Mouse (Mus musculus): ENCODE measurements around the gene Kera. TPM values are rescaled to one million over a fixed set of nuclear protein-coding genes. Genes with fewer than 3 reads are reported as not detected.

The Kera gene
- polyA plus RNA-seq (2015; fragmentation: Nextera tagmentation; extraction: Ambion mirVana), result 0.32 and 0.35 TPM in 2 replicates

- Histone ChIP-seq H3K27ac (ENCODE audit: low read length) (no peak within 1 kb of the TSS), H3K36me3 (ENCODE audit: insufficient read depth, low read length) (no peaks in the 10 kb centered on the region), H3K27me3 (ENCODE audit: insufficient read depth, low read length) (no peaks in the 10 kb centered on the region), H3K9ac (replicated peaks; ENCODE audit: low read length) (no peak within 1 kb of the TSS), H3K4me1 (ENCODE audit: insufficient read depth, low read length) (no peaks in the 10 kb centered on the region), H3K9me3 (ENCODE audit: low read length) (no peaks in the 10 kb centered on the region), H3K4me3 (ENCODE audit: low read length) (no peak within 1 kb of the TSS), H3K4me2 (replicated peaks; ENCODE audit: low read depth, low read length) (no peak within 1 kb of the TSS)
- no peak for ATAC-seq (ENCODE audit: low FRiP score, low TSS enrichment)
- WGBS, result 74% methylated on average over 2 of the region's 2 CpGs
Measured at GRCm38 (mm10) chr10:97606579-97606978, at the start of gene Kera. Gene Kera (plus strand): TSS chr10:97606879.

GRCm38 (mm10) chr10:97564957-97565856 lies 41.5 kb upstream of the Kera start, which contains the start of gene Lum:
Gene Lum (plus strand): TSS chr10:97565128.
- peak within 1 kb of the TSS; percentile 40 for H3K4me2 ChIP-seq (replicated peaks; ENCODE audit: low read depth, low read length)
- peak; percentile 67 for ATAC-seq (ENCODE audit: low FRiP score, low TSS enrichment)
- no peaks in the 10 kb centered on the region for H3K27me3 ChIP-seq (ENCODE audit: insufficient read depth, low read length)
- peak within 1 kb of the TSS; percentile 6 for H3K4me3 ChIP-seq (ENCODE audit: low read length)
- no peaks in the 10 kb centered on the region for H3K9me3 ChIP-seq (ENCODE audit: low read length)
- WGBS, result 29% methylated on average over 10 of the region's 10 CpGs
- H3K27ac ChIP-seq (ENCODE audit: low read length), result peak within 1 kb of the TSS; percentile 56; the same call in 1 of the 2 replicates
- H3K4me1 ChIP-seq (ENCODE audit: insufficient read depth, low read length), result peaks cover 9% of the 10 kb centered on the region
- peak within 1 kb of the TSS; percentile 39; the same call in 1 of the 2 replicates for H3K9ac ChIP-seq (replicated peaks; ENCODE audit: low read length)
- no peaks in the 10 kb centered on the region for H3K36me3 ChIP-seq (ENCODE audit: insufficient read depth, low read length)

DNA sequence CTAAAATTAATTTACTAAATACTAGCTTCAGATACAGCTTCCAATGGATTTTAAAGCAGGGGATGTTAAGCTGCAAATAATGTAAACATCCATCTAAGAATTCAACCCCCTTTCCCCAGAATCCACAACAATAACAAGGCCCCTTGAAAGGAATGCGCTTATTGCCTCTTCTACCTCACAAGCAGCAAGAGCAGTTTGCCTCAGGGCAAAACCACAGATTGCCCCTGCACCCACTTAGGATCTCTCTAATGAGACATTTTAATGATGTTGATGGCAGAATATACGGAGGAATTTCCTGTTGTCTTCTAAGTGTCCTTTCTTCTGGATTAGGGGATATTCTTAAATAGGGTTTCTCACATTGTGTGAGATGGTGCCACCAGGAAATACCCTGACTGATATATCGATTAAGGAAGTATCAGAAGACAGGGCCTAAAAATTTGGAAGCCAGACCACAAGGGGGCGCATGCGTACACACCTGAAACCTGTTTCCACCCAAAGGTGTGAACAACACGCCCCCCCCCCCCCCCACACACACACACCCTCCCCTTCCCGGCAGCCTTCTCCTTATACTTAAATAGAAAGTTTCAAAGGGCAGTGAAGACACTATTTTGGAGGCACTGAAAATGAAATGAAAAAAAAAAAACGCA lies 39.1 kb upstream of the Kera start:
- H3K9me3 ChIP-seq (ENCODE audit: low read length), result no peaks in the 10 kb centered on the region
- no peaks in the 10 kb centered on the region for H3K36me3 ChIP-seq (ENCODE audit: insufficient read depth, low read length)
- H3K27me3 ChIP-seq (ENCODE audit: insufficient read depth, low read length), result no peaks in the 10 kb centered on the region
- no peak for ATAC-seq (ENCODE audit: low FRiP score, low TSS enrichment)
- no peak overlapping the region for H3K4me2 ChIP-seq (replicated peaks; ENCODE audit: low read depth, low read length)
- 66% methylated on average over 8 of the region's 8 CpGs for WGBS
- peaks cover 9% of the 10 kb centered on the region for H3K4me1 ChIP-seq (ENCODE audit: insufficient read depth, low read length)
- no peak overlapping the region for H3K9ac ChIP-seq (replicated peaks; ENCODE audit: low read length)
- no peak overlapping the region for H3K4me3 ChIP-seq (ENCODE audit: low read length)
- H3K27ac ChIP-seq (ENCODE audit: low read length), result 0 out of 2 replicates have a peak overlapping the region, but pooled peaks have one; percentile 14

DNA sequence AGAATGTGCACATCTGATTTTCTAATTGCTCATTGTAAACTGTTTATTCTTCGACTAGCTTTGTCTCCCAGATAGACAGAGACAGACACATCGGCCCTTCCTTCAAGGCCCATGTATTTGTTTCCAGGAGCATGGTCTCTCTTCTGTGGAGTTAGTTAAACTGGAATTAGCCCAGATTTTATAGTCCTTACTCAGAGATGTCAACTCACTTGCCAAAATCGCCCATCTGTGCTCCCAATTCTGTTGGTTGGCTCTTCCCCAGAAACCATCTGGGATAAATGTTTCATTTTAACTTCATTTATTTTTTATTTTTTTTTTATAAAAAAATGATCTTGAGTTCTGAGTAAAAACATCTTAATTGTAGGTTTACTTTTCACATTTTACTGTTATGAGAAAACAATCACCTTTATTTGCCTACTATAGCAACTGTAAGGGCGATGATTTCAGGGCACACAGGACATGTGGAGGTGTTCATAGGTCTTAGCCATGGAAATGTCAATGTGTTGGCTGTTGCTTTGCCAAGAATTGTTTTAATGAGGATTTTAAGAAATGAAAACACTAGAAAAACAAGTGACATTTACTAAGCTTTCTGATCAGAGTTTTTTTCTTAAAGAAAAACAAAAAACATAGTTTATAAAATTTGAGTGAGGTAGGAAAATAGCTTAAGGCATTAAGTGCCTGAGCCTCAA lies 24.0 kb upstream of the Kera start:
- no peak for ATAC-seq (ENCODE audit: low FRiP score, low TSS enrichment)
- Histone ChIP-seq H3K4me3 (ENCODE audit: low read length) (no peak overlapping the region), H3K27me3 (ENCODE audit: insufficient read depth, low read length) (no peaks in the 10 kb centered on the region), H3K36me3 (ENCODE audit: insufficient read depth, low read length) (no peaks in the 10 kb centered on the region), H3K27ac (ENCODE audit: low read length) (no peak overlapping the region), H3K9me3 (ENCODE audit: low read length) (no peaks in the 10 kb centered on the region), H3K4me1 (ENCODE audit: insufficient read depth, low read length) (0 out of 2 replicates have a peak, but pooled peaks cover 3% of the 10 kb centered on the region), H3K4me2 (replicated peaks; ENCODE audit: low read depth, low read length) (no peak overlapping the region), H3K9ac (replicated peaks; ENCODE audit: low read length) (no peak overlapping the region)
- WGBS, result 88% methylated on average over 4 of the region's 4 CpGs

DNA sequence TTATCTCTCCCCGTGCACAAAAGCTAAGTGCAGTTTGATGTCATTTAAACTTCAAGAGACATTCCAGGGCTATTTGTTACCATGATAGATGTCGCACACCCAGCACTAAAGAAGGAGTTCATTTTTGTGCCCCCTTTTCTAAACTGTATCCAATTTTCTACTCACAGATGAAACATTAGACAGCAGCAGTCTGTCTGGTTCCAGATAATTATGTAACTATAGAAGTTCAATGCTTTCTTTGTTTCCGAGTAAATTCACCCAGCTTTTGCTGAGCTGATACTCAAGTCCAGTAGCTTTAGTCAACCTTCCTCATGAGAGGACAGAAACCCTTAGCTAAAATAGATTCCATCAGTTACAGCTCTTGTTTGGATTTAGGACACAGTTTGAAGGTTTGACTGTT lies 22.5 kb upstream of the Kera start:
- H3K4me2 ChIP-seq (replicated peaks; ENCODE audit: low read depth, low read length), result no peak overlapping the region
- H3K4me3 ChIP-seq (ENCODE audit: low read length), result no peak overlapping the region
- 0 out of 2 replicates have a peak, but pooled peaks cover 3% of the 10 kb centered on the region for H3K4me1 ChIP-seq (ENCODE audit: insufficient read depth, low read length)
- ATAC-seq (ENCODE audit: low FRiP score, low TSS enrichment), result no peak
- no peak overlapping the region for H3K9ac ChIP-seq (replicated peaks; ENCODE audit: low read length)
- H3K9me3 ChIP-seq (ENCODE audit: low read length), result no peaks in the 10 kb centered on the region
- H3K36me3 ChIP-seq (ENCODE audit: insufficient read depth, low read length), result no peaks in the 10 kb centered on the region
- H3K27ac ChIP-seq (ENCODE audit: low read length), result no peak overlapping the region
- WGBS, result 48% methylated on average over 3 of the region's 3 CpGs
- no peaks in the 10 kb centered on the region for H3K27me3 ChIP-seq (ENCODE audit: insufficient read depth, low read length)

DNA sequence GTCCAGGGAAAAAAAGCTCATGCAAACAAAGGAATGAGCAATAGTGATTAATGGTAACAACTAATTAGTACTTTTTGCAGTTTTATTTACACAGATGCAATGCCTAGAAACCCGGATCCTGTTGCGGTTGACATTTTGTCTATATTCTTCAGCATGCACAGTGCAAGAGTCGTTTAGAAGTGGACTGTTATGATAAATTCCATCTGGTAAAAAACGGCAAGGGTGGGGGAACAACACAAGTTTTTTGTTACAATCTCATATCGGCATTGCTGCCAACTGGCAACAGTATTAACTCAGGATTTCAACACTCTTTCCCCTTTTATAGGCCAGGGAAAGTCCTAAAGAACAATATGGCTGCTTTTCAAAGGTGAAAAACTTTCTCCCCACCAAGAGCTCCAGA lies 19.5 kb upstream of the Kera start:
- WGBS, result 53% methylated on average over 5 of the region's 5 CpGs
- Histone ChIP-seq H3K36me3 (ENCODE audit: insufficient read depth, low read length) (no peaks in the 10 kb centered on the region), H3K27ac (ENCODE audit: low read length) (no peak overlapping the region), H3K9me3 (ENCODE audit: low read length) (no peaks in the 10 kb centered on the region), H3K27me3 (ENCODE audit: insufficient read depth, low read length) (no peaks in the 10 kb centered on the region), H3K4me2 (replicated peaks; ENCODE audit: low read depth, low read length) (no peak overlapping the region), H3K4me3 (ENCODE audit: low read length) (no peak overlapping the region), H3K9ac (replicated peaks; ENCODE audit: low read length) (no peak overlapping the region), H3K4me1 (ENCODE audit: insufficient read depth, low read length) (0 out of 2 replicates have a peak, but pooled peaks cover 3% of the 10 kb centered on the region)
- ATAC-seq (ENCODE audit: low FRiP score, low TSS enrichment), result no peak

- no peak for ATAC-seq (ENCODE audit: low FRiP score, low TSS enrichment)
- WGBS, result 74% methylated on average over 6 of the region's 6 CpGs
- no peak overlapping the region for H3K27ac ChIP-seq (ENCODE audit: low read length)
Measured at GRCm38 (mm10) chr10:97589574-97589973, 17.1 kb upstream of the Kera start.

DNA sequence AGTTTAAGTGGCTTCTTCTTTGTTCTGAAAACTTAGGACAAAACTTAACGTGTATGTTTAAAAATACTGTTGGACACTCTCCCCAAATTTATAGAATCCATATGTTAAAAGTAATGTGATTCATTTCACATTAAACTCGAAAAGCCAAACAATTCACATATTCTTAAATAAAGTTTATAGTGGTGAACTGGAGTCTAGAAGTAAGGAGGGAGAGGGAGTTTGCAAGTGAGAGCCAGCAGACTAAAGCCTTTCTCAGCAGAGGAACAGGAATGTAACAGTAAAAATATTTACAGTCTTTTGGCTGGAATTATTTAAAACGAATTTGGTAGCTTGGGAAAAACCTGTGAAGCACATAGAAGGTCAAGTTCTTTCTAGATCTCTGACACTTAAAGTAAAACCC lies 15.6 kb upstream of the Kera start:
- H3K36me3 ChIP-seq (ENCODE audit: insufficient read depth, low read length), result no peaks in the 10 kb centered on the region
- no peak overlapping the region for H3K27ac ChIP-seq (ENCODE audit: low read length)
- H3K9ac ChIP-seq (replicated peaks; ENCODE audit: low read length), result no peak overlapping the region
- 43% methylated on average over 3 of the region's 3 CpGs for WGBS
- no peak for ATAC-seq (ENCODE audit: low FRiP score, low TSS enrichment)
- no peaks in the 10 kb centered on the region for H3K4me1 ChIP-seq (ENCODE audit: insufficient read depth, low read length)
- H3K9me3 ChIP-seq (ENCODE audit: low read length), result no peaks in the 10 kb centered on the region
- H3K4me3 ChIP-seq (ENCODE audit: low read length), result no peak overlapping the region
- no peaks in the 10 kb centered on the region for H3K27me3 ChIP-seq (ENCODE audit: insufficient read depth, low read length)
- H3K4me2 ChIP-seq (replicated peaks; ENCODE audit: low read depth, low read length), result no peak overlapping the region

More at GRCm38 (mm10) chr10:97589574-97589973, 17.1 kb upstream of the Kera start:
- no peak overlapping the region for H3K9ac ChIP-seq (replicated peaks; ENCODE audit: low read length)
- no peaks in the 10 kb centered on the region for H3K27me3 ChIP-seq (ENCODE audit: insufficient read depth, low read length)
- H3K4me2 ChIP-seq (replicated peaks; ENCODE audit: low read depth, low read length), result no peak overlapping the region
- no peaks in the 10 kb centered on the region for H3K4me1 ChIP-seq (ENCODE audit: insufficient read depth, low read length)
- H3K9me3 ChIP-seq (ENCODE audit: low read length), result no peaks in the 10 kb centered on the region
- no peaks in the 10 kb centered on the region for H3K36me3 ChIP-seq (ENCODE audit: insufficient read depth, low read length)
- H3K4me3 ChIP-seq (ENCODE audit: low read length), result no peak overlapping the region

DNA sequence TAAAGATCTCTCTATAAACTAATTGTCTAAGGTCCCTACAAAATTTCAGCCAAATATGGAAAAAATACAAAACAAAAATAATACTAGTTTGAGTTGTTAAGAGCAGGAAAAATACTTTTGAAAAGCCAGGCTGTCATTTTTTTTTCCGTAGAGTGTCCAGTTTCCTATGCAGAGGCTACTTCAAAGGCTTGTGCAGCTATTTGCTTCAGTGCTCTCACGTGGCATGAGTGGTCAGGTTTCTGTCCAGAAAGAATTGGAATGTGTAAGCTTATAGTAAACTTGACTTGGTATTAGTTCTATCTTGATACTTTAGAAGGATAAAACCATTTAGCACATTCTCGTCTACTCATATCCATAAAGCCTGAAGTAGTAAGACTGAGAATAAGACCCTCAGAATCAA lies 15.0 kb upstream of the Kera start:
- no peak overlapping the region for H3K9ac ChIP-seq (replicated peaks; ENCODE audit: low read length)
- WGBS, result 30% methylated on average over 3 of the region's 3 CpGs
- H3K27ac ChIP-seq (ENCODE audit: low read length), result no peak overlapping the region
- no peaks in the 10 kb centered on the region for H3K4me1 ChIP-seq (ENCODE audit: insufficient read depth, low read length)
- no peaks in the 10 kb centered on the region for H3K36me3 ChIP-seq (ENCODE audit: insufficient read depth, low read length)
- no peaks in the 10 kb centered on the region for H3K9me3 ChIP-seq (ENCODE audit: low read length)
- no peaks in the 10 kb centered on the region for H3K27me3 ChIP-seq (ENCODE audit: insufficient read depth, low read length)
- ATAC-seq (ENCODE audit: low FRiP score, low TSS enrichment), result peak; percentile 78; the same call in 1 of the 2 replicates
- no peak overlapping the region for H3K4me3 ChIP-seq (ENCODE audit: low read length)
- H3K4me2 ChIP-seq (replicated peaks; ENCODE audit: low read depth, low read length), result no peak overlapping the region
